Mouse (Mus musculus) heart, adult 2 months (tissue): ENCODE measurements at regions not wholly inside any gene's neighbourhood (a gene's known extent, or its start where the extent isn't known, plus 50 kb on each side); places are given as distances from the start of the nearest gene placed in this dataset.

Experiments used
- DNase-seq, 2 experiments: peaks; one replicate each; pipeline ENCODE4 v3.0.0; 2021
- H3K27ac ChIP-seq: fragments of 200-600 bp; 2 replicates; pipeline ENCODE4 v1.8.1; 2022
- H3K27me3 ChIP-seq: fragments of 200-500 bp; 2 replicates; pipeline ENCODE4 v1.6.1; 2012; ENCODE audit warnings: mild to moderate bottlenecking, low read length, inconsistent platforms, mixed read lengths; ENCODE audit not compliant: control insufficient read depth, insufficient read depth
- H3K36me3 ChIP-seq: fragments of 200-500 bp; 2 replicates; pipeline ENCODE4 v1.6.1; 2012; ENCODE audit warnings: low read length, inconsistent platforms; ENCODE audit not compliant: control insufficient read depth, insufficient read depth
- H3K4me1 ChIP-seq: fragments of 200-500 bp; 2 replicates; pipeline ENCODE4 v1.6.1; 2011; ENCODE audit warnings: low read length; ENCODE audit not compliant: control insufficient read depth, insufficient read depth
- H3K4me3 ChIP-seq: fragments of 200-600 bp; 2 replicates; pipeline ENCODE4 v1.8.1; 2022
- H3K79me2 ChIP-seq: fragments of 200-500 bp; replicated peaks from 2 replicates; pipeline ENCODE4 v1.6.1; 2012; ENCODE audit warnings: mild to moderate bottlenecking, inconsistent platforms, low read length, moderate library complexity, mixed read lengths; ENCODE audit not compliant: control insufficient read depth, insufficient read depth
- H3K9ac ChIP-seq: fragments of 200-500 bp; 2 replicates; pipeline ENCODE4 v1.6.1; 2012; ENCODE audit warnings: low read depth, mild to moderate bottlenecking, control low read depth, inconsistent platforms, low read length, mixed read lengths
- CTCF ChIP-seq: fragments of 200-600 bp; IDR thresholded peaks from 2 replicates; pipeline ENCODE4 v1.8.1; 2022; ENCODE audit warnings: antibody characterized with exemption, mild to moderate bottlenecking, moderate library complexity
- EP300 ChIP-seq: fragments of 200-500 bp; IDR thresholded peaks from 2 replicates; pipeline ENCODE4 v1.6.1; 2011; ENCODE audit warnings: low read depth, low read length, control low read depth; ENCODE audit not compliant: insufficient read depth
- POLR2A ChIP-seq: fragments of 200-500 bp; IDR thresholded peaks from 2 replicates; pipeline ENCODE4 v1.6.1; 2011; ENCODE audit warnings: mild to moderate bottlenecking, low read depth, low read length, control low read depth; ENCODE audit not compliant: insufficient read depth
- WGBS: fragments of 180-500 bp; shearing (Covaris S2); methylation state at CpG from one replicate; pipeline ENCODE4 v1.1.7; 2018; 5-methylcytosine and 5-hydroxymethylcytosine counted together
- intact Hi-C: fragments of 180-260 bp; cut with DNase I; formaldehyde crosslinking; loops from one replicate; pipeline ENCODE4 v1.15.1; 2025

DNA sequence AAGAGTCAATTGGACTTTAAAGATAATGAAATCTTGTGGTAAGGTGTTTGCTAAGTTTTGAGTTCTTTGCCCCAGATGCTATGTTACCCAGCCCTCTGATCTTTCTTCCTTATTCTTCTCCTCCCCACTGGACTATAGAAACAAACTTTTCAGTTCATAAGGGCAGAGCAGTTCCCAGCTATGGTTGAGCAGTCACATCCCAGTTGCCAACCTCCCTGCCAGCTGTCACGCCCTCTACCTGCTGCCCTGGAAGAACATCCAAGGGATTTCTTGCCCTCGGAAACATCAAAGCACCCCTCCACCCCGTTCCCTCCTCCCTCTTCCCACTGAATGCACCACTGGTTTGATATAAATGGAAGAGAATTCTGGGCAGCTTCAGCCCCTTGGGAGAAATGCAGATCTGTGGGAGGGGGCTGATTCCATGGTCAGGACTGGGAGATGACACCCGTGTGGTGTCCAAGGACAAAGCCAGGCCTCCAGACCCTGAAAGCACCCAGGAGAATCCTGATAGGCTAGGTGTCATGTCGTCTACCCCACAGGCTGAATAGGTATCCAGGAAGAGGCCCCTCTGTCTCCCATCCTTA is 250.8 kb upstream of the Ubash3b start:
- H3K4me1 ChIP-seq: no peaks in the 10 kb centered on the region
- no peak overlapping the region for H3K27ac ChIP-seq
- intact Hi-C loops: no loop called here
- no peak overlapping the region for H3K9ac ChIP-seq
- H3K4me3 ChIP-seq: no peak overlapping the region
- TF ChIP-seq EP300: no peak
- no peak for TF ChIP-seq CTCF
- 65% methylated on average over 5 of the region's 5 CpGs for WGBS
- H3K27me3 ChIP-seq: no peaks in the 10 kb centered on the region
- H3K79me2 ChIP-seq: no peaks in the 10 kb centered on the region
- DNase-seq: no peak
- no peaks in the 10 kb centered on the region for H3K36me3 ChIP-seq

- no peak overlapping the region for H3K4me3 ChIP-seq
- no peak for DNase-seq
- intact Hi-C loops: no loop called here
- no peaks in the 10 kb centered on the region for H3K4me1 ChIP-seq
- H3K27me3 ChIP-seq: no peaks in the 10 kb centered on the region
- H3K27ac ChIP-seq: no peak overlapping the region
- WGBS: 61% methylated on average over 2 of the region's 2 CpGs
- TF ChIP-seq POLR2A (no peak), EP300 (no peak), CTCF (no peak)
- no peaks in the 10 kb centered on the region for H3K36me3 ChIP-seq
- H3K79me2 ChIP-seq: no peaks in the 10 kb centered on the region
- no peak overlapping the region for H3K9ac ChIP-seq
Observed at GRCm38 (mm10) chr9:41408301-41408700, 246.8 kb upstream of the Ubash3b start.

GRCm38 (mm10) chr9:41407078-41407477 is 245.6 kb upstream of the Ubash3b start:
- no peaks in the 10 kb centered on the region for H3K4me1 ChIP-seq

DNA sequence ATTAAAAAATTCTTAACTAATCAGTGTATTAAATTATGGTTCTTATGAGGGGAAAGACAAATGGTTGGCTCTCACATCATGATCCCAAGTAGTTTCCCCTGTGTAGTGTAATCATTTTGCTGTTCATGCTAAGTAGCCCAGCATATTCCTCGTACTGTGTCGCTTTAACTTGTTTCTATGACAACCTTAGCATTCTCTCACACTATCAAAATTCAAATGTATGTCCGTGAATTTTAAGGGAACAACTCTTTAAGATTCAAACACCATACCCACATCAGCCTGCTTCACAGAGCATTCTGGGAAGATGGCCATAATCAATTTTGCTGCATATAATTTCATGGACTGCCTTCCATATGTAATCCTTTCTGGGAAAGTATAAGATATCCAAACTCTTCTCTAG is 241.4 kb upstream of the Ubash3b start:
- H3K36me3 ChIP-seq: no peaks in the 10 kb centered on the region
- H3K27ac ChIP-seq: no peak overlapping the region
- TF ChIP-seq EP300 (no peak), POLR2A (no peak), CTCF (no peak)
- no peaks in the 10 kb centered on the region for H3K4me1 ChIP-seq
- DNase-seq: no peak
- H3K79me2 ChIP-seq: no peaks in the 10 kb centered on the region
- no peak overlapping the region for H3K9ac ChIP-seq
- WGBS: 84% methylated on average over 3 of the region's 3 CpGs
- intact Hi-C loops: no loop called here
- no peaks in the 10 kb centered on the region for H3K27me3 ChIP-seq
- no peak overlapping the region for H3K4me3 ChIP-seq

More at GRCm38 (mm10) chr9:41407078-41407477, 245.6 kb upstream of the Ubash3b start:
- Histone ChIP-seq H3K27me3 (no peaks in the 10 kb centered on the region), H3K36me3 (no peaks in the 10 kb centered on the region), H3K9ac (no peak overlapping the region), H3K4me3 (no peak overlapping the region), H3K79me2 (no peaks in the 10 kb centered on the region), H3K27ac (no peak overlapping the region)
- DNase-seq: no peak
- TF ChIP-seq CTCF (no peak), EP300 (no peak), POLR2A (no peak)
- 54% methylated on average over 2 of the region's 2 CpGs for WGBS
- intact Hi-C loops: no loop called here

DNA sequence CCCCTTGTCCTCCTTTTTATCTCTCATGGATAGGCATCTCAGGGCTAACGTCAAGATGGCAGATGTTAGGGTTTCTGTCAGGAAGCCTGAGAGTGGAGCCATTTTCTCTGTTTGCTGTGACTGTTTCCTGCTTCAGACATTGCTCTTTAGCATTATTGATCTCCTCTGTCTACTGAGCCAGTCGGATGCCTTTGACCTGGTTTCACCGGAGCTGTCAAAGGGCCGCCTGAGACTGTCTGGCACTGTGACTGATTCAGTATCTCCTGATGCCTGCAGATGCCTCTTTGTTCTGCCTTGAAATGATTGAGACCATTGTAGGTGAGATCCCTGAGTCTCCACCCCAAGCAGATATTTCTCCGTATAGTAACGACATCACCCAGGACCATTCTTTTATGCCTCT is 239.5 kb upstream of the Ubash3b start:
- Histone ChIP-seq H3K4me3 (no peak overlapping the region), H3K79me2 (no peaks in the 10 kb centered on the region), H3K9ac (no peak overlapping the region), H3K4me1 (no peaks in the 10 kb centered on the region), H3K27me3 (no peaks in the 10 kb centered on the region), H3K27ac (no peak overlapping the region), H3K36me3 (no peaks in the 10 kb centered on the region)
- intact Hi-C loops: no loop called here
- no peak for TF ChIP-seq EP300
- no peak for DNase-seq
- 86% methylated on average over 6 of the region's 6 CpGs for WGBS

DNA sequence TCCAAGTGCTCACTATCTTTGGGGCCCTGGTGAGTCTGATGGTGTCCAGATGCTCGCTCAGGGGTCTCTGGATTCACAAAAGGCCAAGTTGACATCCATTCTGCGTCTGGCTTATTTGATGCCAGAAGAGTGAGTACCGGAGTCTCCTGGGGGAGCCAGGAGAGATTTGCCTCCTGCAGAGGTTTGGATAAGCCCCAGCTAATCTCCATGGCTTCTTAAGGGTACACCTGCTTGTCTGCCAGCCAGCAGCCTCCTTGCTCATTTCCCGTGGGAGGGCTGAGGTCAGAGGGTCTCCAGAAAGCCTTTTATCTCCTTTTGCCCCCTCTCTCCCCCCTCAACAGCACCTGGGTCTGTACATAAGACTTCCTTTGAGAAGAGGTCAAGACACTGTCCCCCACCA is 234.0 kb upstream of the Ubash3b start:
- WGBS: 54% methylated on average over 4 of the region's 4 CpGs
- H3K4me3 ChIP-seq: no peak overlapping the region
- no peak overlapping the region for H3K9ac ChIP-seq
- no peak for TF ChIP-seq POLR2A
- no peak for TF ChIP-seq EP300
- no peak for TF ChIP-seq CTCF
- no peak overlapping the region for H3K27ac ChIP-seq
- H3K27me3 ChIP-seq: no peaks in the 10 kb centered on the region
- H3K79me2 ChIP-seq: no peaks in the 10 kb centered on the region
- peaks cover 2% of the 10 kb centered on the region; the same call in 1 of the 2 replicates for H3K4me1 ChIP-seq
- no peak for DNase-seq
- intact Hi-C loops: no loop called here
- no peaks in the 10 kb centered on the region for H3K36me3 ChIP-seq
